Mouse (Mus musculus) forebrain, embryonic 16.5 days (tissue): ENCODE measurements around the gene Lrrc49. TPM values are rescaled to one million over a fixed set of nuclear protein-coding genes. Genes with fewer than 3 reads are reported as not detected.

Experiments used
- ATAC-seq: fragments of 200-750 bp; cut with Nextera tagmentation; 2 replicates; pipeline ENCODE4 v1.8.0; 2017; ENCODE audit warnings: mild to moderate bottlenecking, moderate library complexity
- H3K27ac ChIP-seq: fragments of 300-500 bp; sonication (generic); 2 replicates; pipeline ENCODE4 v1.5.1; 2014; ENCODE audit warnings: low read length, control low read depth
- H3K27me3 ChIP-seq: fragments of 300-500 bp; sonication (generic); replicated peaks from 2 replicates; pipeline ENCODE4 v1.6.1; 2014; ENCODE audit warnings: low read length; ENCODE audit not compliant: control insufficient read depth, insufficient read depth
- H3K36me3 ChIP-seq: fragments of 300-500 bp; sonication (generic); 2 replicates; pipeline ENCODE4 v1.6.1; 2014; ENCODE audit not compliant: control insufficient read depth, insufficient read depth
- H3K4me1 ChIP-seq: fragments of 300-500 bp; sonication (generic); replicated peaks from 2 replicates; pipeline ENCODE4 v1.6.1; 2014; ENCODE audit warnings: low read length; ENCODE audit not compliant: control insufficient read depth, insufficient read depth
- H3K4me2 ChIP-seq: fragments of 300-500 bp; sonication (generic); 2 replicates; pipeline ENCODE4 v1.6.1; 2014; ENCODE audit warnings: mild to moderate bottlenecking, low read length, control low read depth
- H3K4me3 ChIP-seq: fragments of 300-500 bp; sonication (generic); replicated peaks from 2 replicates; pipeline ENCODE4 v1.5.1; 2014; ENCODE audit warnings: mild to moderate bottlenecking, low read length, control low read depth
- H3K9ac ChIP-seq: fragments of 300-500 bp; sonication (generic); replicated peaks from 2 replicates; pipeline ENCODE4 v1.6.1; 2014; ENCODE audit warnings: low read depth, low read length, control low read depth
- H3K9me3 ChIP-seq: fragments of 300-500 bp; sonication (generic); 2 replicates; pipeline ENCODE4 v1.6.1; 2016; ENCODE audit warnings: low read length; ENCODE audit not compliant: control insufficient read depth
- WGBS: fragments of 180-500 bp; shearing (Covaris S2); extraction: QIAGEN DNeasy Blood & Tissue Kit; methylation state at CpG from one replicate; pipeline ENCODE4 v1.1.7; 2014; 5-methylcytosine and 5-hydroxymethylcytosine counted together
- polyA plus RNA-seq: library from polyadenylated mRNA; unstranded; fragments of >200 nt; fragmentation: Nextera tagmentation; extraction: Ambion mirVana; gene quantifications from 2 replicates; pipeline ENCODE4 v1.2.1, GENCODE M21; 2015

Gene Lrrc49
- polyA plus RNA-seq, 1 experiment from 2014 or later: 63.5 TPM

DNA sequence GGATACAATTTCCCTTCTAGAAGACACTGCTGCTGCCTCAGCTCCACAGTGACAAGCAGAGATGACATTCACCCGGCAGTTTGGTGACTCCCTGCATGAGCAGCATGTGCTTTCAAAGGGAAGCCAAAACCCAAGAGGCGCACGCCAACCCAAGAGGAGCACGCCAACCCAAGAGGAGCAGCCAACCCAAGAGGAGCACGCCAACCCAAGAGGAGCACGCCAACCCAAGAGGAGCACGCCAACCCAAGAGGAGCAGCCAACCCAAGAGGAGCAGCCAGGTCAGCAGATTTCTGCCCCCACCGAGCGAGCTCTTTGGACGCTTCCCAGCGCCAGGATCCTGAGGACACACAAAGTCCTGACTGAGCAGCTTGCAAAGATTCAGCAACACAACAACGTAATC is 23.6 kb downstream of the Lrrc49 start:
- no peak overlapping the region for H3K4me3 ChIP-seq
- no peak overlapping the region for H3K27ac ChIP-seq
- H3K4me2 ChIP-seq: no peak overlapping the region
- no peaks in the 10 kb centered on the region for H3K27me3 ChIP-seq
- H3K36me3 ChIP-seq: peaks cover 26% of the 10 kb centered on the region
- no peaks in the 10 kb centered on the region for H3K4me1 ChIP-seq
- no peaks in the 10 kb centered on the region for H3K9me3 ChIP-seq
- ATAC-seq: no peak
- 92% methylated on average over 12 of the region's 12 CpGs for WGBS
- no peak overlapping the region for H3K9ac ChIP-seq

DNA sequence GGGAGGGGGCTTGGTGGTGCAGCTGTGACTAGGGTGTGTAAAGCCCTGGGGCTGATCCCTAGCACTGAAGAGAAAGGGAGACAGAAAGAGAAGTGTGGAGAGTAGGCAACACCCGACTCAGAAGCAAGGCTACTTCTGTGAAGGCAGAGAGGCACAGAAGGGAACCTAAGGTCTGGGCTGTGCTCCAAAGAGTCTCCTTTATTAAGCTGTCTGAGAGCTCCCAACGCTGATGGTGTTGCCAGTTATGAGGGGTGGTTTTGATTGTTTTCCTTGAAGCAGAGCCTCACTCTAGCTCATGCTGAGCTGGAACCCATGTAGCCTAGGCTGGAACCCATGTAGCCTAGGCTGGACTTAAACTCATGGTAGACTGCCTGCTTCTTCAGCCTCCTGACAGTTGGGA is 25.0 kb downstream of the Lrrc49 start:
- Histone ChIP-seq H3K36me3 (peaks cover 15% of the 10 kb centered on the region), H3K9ac (no peak overlapping the region), H3K27ac (no peak overlapping the region), H3K9me3 (no peaks in the 10 kb centered on the region), H3K4me1 (no peaks in the 10 kb centered on the region), H3K4me2 (no peak overlapping the region), H3K4me3 (no peak overlapping the region), H3K27me3 (no peaks in the 10 kb centered on the region)
- ATAC-seq: no peak
- 65% methylated on average over 2 of the region's 2 CpGs for WGBS

DNA sequence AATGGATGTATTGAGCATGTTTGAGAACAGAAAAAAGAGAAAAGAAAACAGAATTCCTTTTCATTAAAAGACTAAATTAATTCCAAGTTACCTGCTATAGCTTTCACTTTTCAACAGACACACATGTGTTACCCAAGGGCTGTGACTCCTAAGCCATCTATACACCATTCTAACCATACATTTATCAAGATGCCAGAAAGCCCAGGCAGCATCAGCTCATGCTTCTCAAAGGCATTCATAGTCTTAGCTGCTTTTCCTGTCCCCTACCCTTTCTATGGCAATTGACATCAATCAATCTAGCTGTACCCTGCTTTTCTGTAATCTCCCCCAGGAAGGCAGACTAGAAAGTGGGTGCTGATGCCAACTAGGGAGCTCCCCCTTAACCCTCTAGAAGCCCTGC is 34.4 kb downstream of the Lrrc49 start:
- no peak for ATAC-seq

DNA sequence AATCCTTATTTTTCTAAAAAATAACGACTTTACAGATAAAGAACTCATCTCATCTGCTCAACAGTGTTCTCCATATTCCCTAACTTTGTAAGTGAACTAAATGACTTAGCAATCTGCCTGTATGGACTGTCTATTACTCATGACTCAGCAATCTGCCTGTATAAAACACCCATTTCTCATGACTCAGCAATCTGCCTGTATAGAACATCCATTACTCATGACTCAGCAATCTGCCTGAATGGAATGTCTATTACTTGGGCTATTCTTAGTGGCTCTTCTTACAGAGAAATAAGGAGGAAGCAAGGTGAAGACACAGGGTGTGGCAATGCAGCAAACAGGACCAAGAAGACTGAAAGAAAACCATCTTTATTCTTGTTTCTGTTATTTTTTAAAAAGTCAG is 34.8 kb downstream of the Lrrc49 start:
- Histone ChIP-seq H3K27ac (no peak overlapping the region), H3K4me1 (peaks cover 18% of the 10 kb centered on the region), H3K9me3 (no peaks in the 10 kb centered on the region), H3K36me3 (no peaks in the 10 kb centered on the region), H3K4me2 (no peak overlapping the region), H3K9ac (no peak overlapping the region), H3K27me3 (no peaks in the 10 kb centered on the region), H3K4me3 (no peak overlapping the region)
- 90% methylated on average over 1 of the region's 1 CpGs for WGBS
- no peak for ATAC-seq

More for the DNA sequence above, 34.4 kb downstream of the Lrrc49 start:
- Histone ChIP-seq H3K27ac (no peak overlapping the region), H3K36me3 (no peaks in the 10 kb centered on the region), H3K4me2 (no peak overlapping the region), H3K9me3 (no peaks in the 10 kb centered on the region), H3K4me1 (peaks cover 16% of the 10 kb centered on the region), H3K4me3 (no peak overlapping the region), H3K9ac (no peak overlapping the region), H3K27me3 (no peaks in the 10 kb centered on the region)

DNA sequence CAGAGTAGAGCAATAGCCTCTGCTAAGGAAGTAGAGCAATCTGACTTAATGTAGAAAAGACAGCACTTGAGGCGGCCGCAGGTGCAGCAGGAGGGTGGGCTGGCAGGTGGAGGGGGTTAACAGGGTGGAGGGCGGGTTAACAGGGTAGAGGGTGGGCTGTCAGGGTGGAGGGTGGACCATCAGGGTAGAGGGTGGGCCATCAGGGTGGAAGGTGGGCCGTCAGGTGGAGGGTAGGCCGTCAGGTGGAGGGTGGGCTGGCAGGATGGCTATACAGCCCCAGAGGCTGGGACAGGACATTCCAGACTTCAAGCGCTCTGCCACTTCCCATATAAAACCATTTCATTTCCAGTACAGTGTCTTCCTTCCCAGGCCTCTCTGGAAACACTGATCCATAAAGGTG is 37.7 kb downstream of the Lrrc49 start:
- Histone ChIP-seq H3K4me2 (no peak overlapping the region), H3K4me1 (peaks cover 18% of the 10 kb centered on the region), H3K9ac (no peak overlapping the region), H3K27me3 (no peaks in the 10 kb centered on the region), H3K36me3 (no peaks in the 10 kb centered on the region), H3K27ac (no peak overlapping the region), H3K9me3 (no peaks in the 10 kb centered on the region), H3K4me3 (no peak overlapping the region)
- 75% methylated on average over 6 of the region's 6 CpGs for WGBS
- no peak for ATAC-seq

DNA sequence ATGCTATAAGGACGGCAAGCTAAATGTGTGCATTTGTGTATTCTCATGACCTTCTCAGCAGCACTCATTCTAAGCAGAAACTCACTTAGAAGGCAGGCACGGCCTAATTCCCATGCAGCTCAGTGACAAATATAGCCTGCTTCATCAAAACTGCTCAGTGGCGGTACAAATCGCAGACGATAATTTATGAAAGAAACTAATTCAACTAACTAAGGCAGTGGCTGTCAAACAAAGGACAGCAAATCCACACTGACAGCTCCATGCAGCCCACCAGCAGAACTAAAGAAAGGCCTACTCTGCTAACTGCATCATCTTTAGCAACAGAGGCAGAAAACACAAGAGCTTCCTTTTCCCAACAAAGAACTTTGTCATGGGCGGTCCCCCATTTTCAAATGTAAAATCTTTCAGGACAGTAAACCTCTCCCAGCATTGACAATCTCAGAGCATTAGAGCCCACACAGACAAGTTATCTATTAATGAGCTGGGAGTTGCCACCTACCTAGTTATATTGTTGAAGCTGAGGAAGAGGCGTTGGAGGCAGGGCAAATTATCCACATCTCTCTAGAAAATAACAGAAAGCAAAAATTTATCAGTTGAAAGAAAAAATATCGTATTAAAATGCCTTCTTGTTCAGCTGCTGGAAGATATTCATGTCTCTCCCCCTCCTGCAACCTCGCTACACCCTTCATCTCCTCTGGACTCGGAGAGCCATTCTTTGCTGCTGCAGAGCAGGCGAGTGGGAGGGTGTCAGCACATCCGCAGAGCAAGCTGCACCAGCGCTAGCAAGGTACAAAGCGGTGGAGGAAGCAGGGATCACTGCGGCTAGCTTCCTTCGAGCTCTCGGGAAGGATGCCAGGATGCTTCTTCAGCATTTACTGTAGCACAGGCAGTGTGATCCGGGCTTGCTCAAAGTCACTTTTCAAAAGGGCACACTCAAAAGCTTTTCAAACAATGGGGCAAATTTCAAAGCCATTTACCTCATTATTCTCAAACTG is 38.7 kb downstream of the Lrrc49 start:
- WGBS: 11% methylated on average over 18 of the region's 18 CpGs
- ATAC-seq: peak; percentile 73
- H3K4me3 ChIP-seq: peak overlapping the region; percentile 15

DNA sequence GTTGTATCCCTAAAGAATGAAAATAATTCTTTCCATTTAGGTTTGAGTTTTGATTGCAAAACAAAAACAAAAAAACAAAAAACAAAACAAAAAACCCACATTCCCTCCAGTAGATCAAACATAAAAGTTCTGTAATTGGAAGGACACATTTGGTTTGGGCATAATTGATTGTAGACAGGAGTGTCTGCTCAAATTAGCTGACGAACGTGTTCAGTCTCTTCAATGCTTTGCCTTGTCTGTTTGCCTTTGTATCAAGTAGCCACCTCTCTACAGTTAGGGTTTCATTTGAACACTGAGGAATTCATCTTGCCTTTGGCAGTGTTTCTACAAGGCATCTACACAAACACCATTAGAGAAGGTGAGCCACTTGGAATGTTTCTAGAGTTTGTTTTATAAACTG is 54.4 kb downstream of the Lrrc49 start:
- Histone ChIP-seq H3K4me3 (no peak overlapping the region), H3K27ac (no peak overlapping the region), H3K9me3 (no peaks in the 10 kb centered on the region), H3K36me3 (no peaks in the 10 kb centered on the region), H3K9ac (no peak overlapping the region), H3K27me3 (no peaks in the 10 kb centered on the region), H3K4me2 (no peak overlapping the region), H3K4me1 (no peaks in the 10 kb centered on the region)
- ATAC-seq: no peak
- WGBS: 35% methylated on average over 2 of the region's 2 CpGs

More for the DNA sequence above, 38.7 kb downstream of the Lrrc49 start:
- H3K4me2 ChIP-seq: peak overlapping the region; percentile 30
- no peaks in the 10 kb centered on the region for H3K27me3 ChIP-seq
- peak overlapping the region; percentile 44 for H3K9ac ChIP-seq
- no peaks in the 10 kb centered on the region for H3K36me3 ChIP-seq
- H3K27ac ChIP-seq: peak overlapping the region; percentile 71
- H3K9me3 ChIP-seq: no peaks in the 10 kb centered on the region
- H3K4me1 ChIP-seq: peaks cover 18% of the 10 kb centered on the region

DNA sequence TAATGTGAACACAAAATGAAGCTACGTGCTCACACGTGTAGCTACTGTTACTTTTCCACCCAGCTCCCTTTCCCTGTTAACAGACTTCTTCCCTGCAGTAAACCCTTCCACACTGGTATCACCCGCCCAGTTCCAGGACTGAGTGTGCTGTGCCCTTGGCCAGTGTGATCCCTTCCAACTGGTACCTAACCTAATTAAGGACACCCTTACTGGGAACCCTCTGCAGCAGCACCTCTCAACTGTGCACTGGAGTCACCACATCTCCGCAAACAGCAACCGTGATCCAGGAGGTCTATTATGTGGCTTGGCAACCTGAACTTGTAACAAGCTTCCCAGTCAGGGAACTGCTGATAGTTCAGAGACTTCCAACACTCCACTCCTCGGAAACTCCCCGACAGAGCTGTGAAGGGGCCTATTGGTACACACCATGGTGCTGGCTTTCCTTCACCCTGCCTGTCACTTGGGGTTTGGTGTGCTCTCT is 61.6 kb downstream of the Lrrc49 start:
- H3K9me3 ChIP-seq: no peaks in the 10 kb centered on the region
- no peaks in the 10 kb centered on the region for H3K27me3 ChIP-seq
- 64% methylated on average over 7 of the region's 7 CpGs for WGBS
- peaks cover 13% of the 10 kb centered on the region for H3K4me1 ChIP-seq
- no peak overlapping the region for H3K9ac ChIP-seq
- no peak overlapping the region for H3K4me3 ChIP-seq
- peak overlapping the region; percentile 26; the same call in 1 of the 2 replicates for H3K27ac ChIP-seq
- no peak for ATAC-seq
- no peaks in the 10 kb centered on the region for H3K36me3 ChIP-seq
- H3K4me2 ChIP-seq: no peak overlapping the region

DNA sequence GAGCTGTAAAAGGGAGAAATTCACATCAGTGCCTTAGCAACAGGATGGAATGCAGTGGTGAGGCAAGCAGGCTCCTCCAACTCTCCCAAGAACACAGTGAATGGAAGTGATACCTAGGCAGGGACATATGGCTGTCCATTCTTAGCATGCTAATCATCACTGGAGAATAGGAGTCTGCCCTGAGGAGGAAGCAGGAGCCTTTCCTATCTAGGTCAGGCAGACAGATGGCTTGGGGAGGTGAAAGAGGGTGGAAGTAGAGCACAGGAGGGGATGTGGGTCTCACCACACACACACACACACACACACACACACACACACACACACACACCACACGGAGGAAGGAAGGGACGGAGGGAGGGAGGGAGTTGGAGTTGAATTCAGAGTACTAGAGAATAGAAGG is 62.1 kb downstream of the Lrrc49 start:
- H3K4me1 ChIP-seq: peaks cover 13% of the 10 kb centered on the region

More for the DNA sequence above, 62.1 kb downstream of the Lrrc49 start:
- H3K9me3 ChIP-seq: no peaks in the 10 kb centered on the region
- WGBS: 47% methylated on average over 2 of the region's 2 CpGs
- peak; percentile 28; the same call in 1 of the 2 replicates for ATAC-seq
- H3K4me2 ChIP-seq: no peak overlapping the region
- H3K36me3 ChIP-seq: no peaks in the 10 kb centered on the region
- H3K27ac ChIP-seq: peak overlapping the region; percentile 26; the same call in 1 of the 2 replicates
- H3K27me3 ChIP-seq: no peaks in the 10 kb centered on the region
- H3K4me3 ChIP-seq: no peak overlapping the region
- H3K9ac ChIP-seq: no peak overlapping the region
